Mouse (Mus musculus) stomach, postnatal 0 days (tissue): ENCODE measurements at regions not wholly inside any gene's neighbourhood (a gene's known extent, or its start where the extent isn't known, plus 50 kb on each side); places are given as distances from the start of the nearest gene placed in this dataset.

ENCODE experiments used
- ATAC-seq: fragments of 200-750 bp; cut with Nextera tagmentation; 2 replicates; pipeline ENCODE4 v1.8.0; 2017; ENCODE audit not compliant: low FRiP score, low TSS enrichment
- DNase-seq: peaks from one replicate; pipeline ENCODE4 v3.0.0-alpha.2; 2016; ENCODE audit warnings: low spot score
- H3K27ac ChIP-seq: fragments of 300-500 bp; sonication (generic); replicated peaks from 2 replicates; pipeline ENCODE4 v1.5.1; 2014; ENCODE audit warnings: mild to moderate bottlenecking, control low read depth
- H3K27me3 ChIP-seq: fragments of 300-500 bp; sonication (generic); 2 replicates; pipeline ENCODE4 v1.6.1; 2014; ENCODE audit warnings: low read length; ENCODE audit not compliant: control insufficient read depth, insufficient read depth
- H3K36me3 ChIP-seq: fragments of 300-500 bp; sonication (generic); 2 replicates; pipeline ENCODE4 v1.6.1; 2014; ENCODE audit warnings: low read length, mixed read lengths; ENCODE audit not compliant: control insufficient read depth, insufficient read depth
- H3K4me1 ChIP-seq: fragments of 300-500 bp; sonication (generic); replicated peaks from 2 replicates; pipeline ENCODE4 v1.6.1; 2014; ENCODE audit warnings: antibody characterized with exemption; ENCODE audit not compliant: control insufficient read depth, insufficient read depth
- H3K4me2 ChIP-seq: fragments of 300-500 bp; sonication (generic); replicated peaks from 2 replicates; pipeline ENCODE4 v1.6.1; 2014; ENCODE audit warnings: low read depth, mild to moderate bottlenecking, control low read depth, moderate library complexity
- H3K4me3 ChIP-seq: fragments of 300-500 bp; sonication (generic); 2 replicates; pipeline ENCODE4 v1.5.1; 2014; ENCODE audit warnings: low read depth, low read length, control low read depth
- H3K9ac ChIP-seq: fragments of 300-500 bp; sonication (generic); 2 replicates; pipeline ENCODE4 v1.6.1; 2014; ENCODE audit warnings: mild to moderate bottlenecking, low read length, control low read depth, mixed read lengths
- H3K9me3 ChIP-seq: fragments of 300-500 bp; sonication (generic); 2 replicates; pipeline ENCODE4 v1.6.1; 2016; ENCODE audit warnings: low read length; ENCODE audit not compliant: control insufficient read depth
- CTCF ChIP-seq: IDR thresholded peaks from 2 replicates; pipeline ENCODE4 v1.5.1; 2016; ENCODE audit warnings: antibody characterized with exemption, low read depth, mild to moderate bottlenecking, moderate library complexity
- EP300 ChIP-seq: optimal IDR thresholded peaks from 2 replicates; pipeline ENCODE3; 2016; ENCODE audit warnings: antibody characterized with exemption
- WGBS: fragments of 180-500 bp; shearing (Covaris S2); extraction: QIAGEN DNeasy Blood & Tissue Kit; methylation state at CpG from one replicate; pipeline ENCODE4 v1.1.7; 2014; 5-methylcytosine and 5-hydroxymethylcytosine counted together

- no peaks in the 10 kb centered on the region for H3K9me3 ChIP-seq
- no peak for TF ChIP-seq EP300
- TF ChIP-seq CTCF = no peak
- no peak overlapping the region for H3K4me3 ChIP-seq
- no peak for DNase-seq
- H3K4me1 ChIP-seq = no peaks in the 10 kb centered on the region
- no peak overlapping the region for H3K27ac ChIP-seq
- no peaks in the 10 kb centered on the region for H3K27me3 ChIP-seq
- H3K9ac ChIP-seq = no peak overlapping the region
- ATAC-seq = no peak
- no peak overlapping the region for H3K4me2 ChIP-seq
- H3K36me3 ChIP-seq = no peaks in the 10 kb centered on the region
- WGBS = 91% methylated on average over 3 of the region's 3 CpGs
Observed at GRCm38 (mm10) chr16:73450634-73451245, 960.9 kb downstream of the Robo2 start.

- Histone ChIP-seq H3K4me2 (no peak overlapping the region), H3K36me3 (no peaks in the 10 kb centered on the region), H3K4me3 (no peak overlapping the region), H3K9me3 (no peaks in the 10 kb centered on the region), H3K27ac (no peak overlapping the region), H3K4me1 (no peaks in the 10 kb centered on the region), H3K27me3 (no peaks in the 10 kb centered on the region), H3K9ac (no peak overlapping the region)
- WGBS = 90% methylated on average over 7 of the region's 7 CpGs
- no peak for TF ChIP-seq CTCF
- no peak for TF ChIP-seq EP300
- ATAC-seq = no peak
- no peak for DNase-seq
Observed at GRCm38 (mm10) chr16:73449836-73450235, 961.8 kb downstream of the Robo2 start.

- no peaks in the 10 kb centered on the region for H3K27me3 ChIP-seq
- H3K9ac ChIP-seq = no peak overlapping the region
- ATAC-seq (no peak), DNase-seq (no peak)
- TF ChIP-seq EP300 (no peak), CTCF (no peak)
- H3K36me3 ChIP-seq = no peaks in the 10 kb centered on the region
- H3K4me3 ChIP-seq = no peak overlapping the region
- 78% methylated on average over 3 of the region's 3 CpGs for whole genome bisulfite sequencing
- H3K4me2 ChIP-seq = no peak overlapping the region
- no peaks in the 10 kb centered on the region for H3K9me3 ChIP-seq
- H3K4me1 ChIP-seq = no peaks in the 10 kb centered on the region
- no peak overlapping the region for H3K27ac ChIP-seq
Observed at GRCm38 (mm10) chr16:73435726-73436125, 975.9 kb downstream of the Robo2 start.

DNA sequence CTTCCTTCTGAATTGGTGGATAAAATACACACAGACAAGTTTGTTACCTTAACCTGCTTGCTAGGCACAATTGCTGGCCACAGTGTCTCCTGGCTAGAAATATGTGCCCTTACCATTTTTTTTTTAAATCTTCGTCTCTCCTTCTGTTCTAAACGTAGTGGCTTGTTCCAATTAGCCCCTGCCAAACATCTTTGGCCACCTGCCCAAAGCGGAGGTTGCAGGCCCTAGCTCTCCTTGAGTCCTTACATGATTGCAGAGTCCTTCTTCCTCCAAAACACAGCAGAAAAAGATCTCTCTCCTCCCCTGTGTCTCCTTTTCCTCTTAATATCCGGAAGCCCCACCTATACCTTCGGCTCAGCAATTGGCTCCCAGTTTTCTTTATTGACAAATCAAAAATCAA is 986.8 kb downstream of the Robo2 start:
- no peak overlapping the region for H3K9ac ChIP-seq
- no peak overlapping the region for H3K27ac ChIP-seq
- DNase-seq = no peak
- TF ChIP-seq CTCF (no peak), EP300 (no peak)
- H3K36me3 ChIP-seq = no peaks in the 10 kb centered on the region
- ATAC-seq = no peak
- H3K27me3 ChIP-seq = no peaks in the 10 kb centered on the region
- no peaks in the 10 kb centered on the region for H3K4me1 ChIP-seq
- no peak overlapping the region for H3K4me3 ChIP-seq
- no peaks in the 10 kb centered on the region for H3K9me3 ChIP-seq
- WGBS = 75% methylated on average over 5 of the region's 5 CpGs
- H3K4me2 ChIP-seq = no peak overlapping the region

GRCm38 (mm10) chr16:73424311-73424710 is 987.3 kb downstream of the Robo2 start:
- H3K27ac ChIP-seq = no peak overlapping the region
- 64% methylated on average over 2 of the region's 2 CpGs for WGBS
- H3K9ac ChIP-seq = no peak overlapping the region
- TF ChIP-seq CTCF (no peak), EP300 (no peak)
- no peak overlapping the region for H3K4me3 ChIP-seq
- H3K4me2 ChIP-seq = no peak overlapping the region
- no peak for DNase-seq
- H3K36me3 ChIP-seq = no peaks in the 10 kb centered on the region
- no peak for ATAC-seq
- H3K4me1 ChIP-seq = no peaks in the 10 kb centered on the region
- no peaks in the 10 kb centered on the region for H3K9me3 ChIP-seq
- no peaks in the 10 kb centered on the region for H3K27me3 ChIP-seq

GRCm38 (mm10) chr16:73404509-73404908 is 1007.1 kb downstream of the Robo2 start:
- Histone ChIP-seq H3K4me1 (no peaks in the 10 kb centered on the region), H3K4me2 (0 out of 2 replicates have a peak overlapping the region, but pooled peaks have one; percentile 9), H3K4me3 (no peak overlapping the region), H3K9ac (no peak overlapping the region), H3K27ac (no peak overlapping the region), H3K9me3 (no peaks in the 10 kb centered on the region), H3K36me3 (no peaks in the 10 kb centered on the region), H3K27me3 (no peaks in the 10 kb centered on the region)
- no peak for ATAC-seq
- DNase-seq = no peak
- no peak for TF ChIP-seq EP300
- WGBS = 41% methylated on average over 3 of the region's 3 CpGs
